Mouse (Mus musculus) right cerebral cortex, postnatal 36 days (tissue): ENCODE data around the gene Cysltr1.

ENCODE experiments used
- DNase-seq, 2 experiments: peaks; one replicate each; pipeline ENCODE4 v3.0.0; 2022; ENCODE audit warnings: low spot score in 2 of 2, mixed read lengths in 1 of 2

Gene Cysltr1

DNA sequence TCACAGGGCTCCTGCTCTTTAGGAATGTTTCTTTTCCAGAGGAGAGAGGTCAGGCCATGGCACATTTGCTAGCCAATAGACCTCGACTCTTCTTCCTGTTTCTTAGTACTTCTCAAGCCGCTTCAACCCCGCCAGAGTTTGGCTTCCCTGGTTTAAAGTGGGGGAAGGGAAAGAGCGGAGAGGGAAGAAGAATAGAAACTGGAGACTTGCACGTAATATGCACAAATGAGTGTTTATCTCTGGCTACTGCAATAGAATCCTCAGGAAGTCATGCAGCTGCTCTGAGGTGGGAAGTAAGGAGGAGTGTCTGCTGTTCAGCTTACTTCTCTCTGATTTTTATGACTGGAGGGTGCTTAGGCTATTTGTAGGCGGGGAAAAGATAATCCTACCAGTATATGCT, at the start of gene Cysltr1:
Gene Cysltr1 (minus strand): TSS at position 294 of the 400 bp plus-strand sequence.
- no peak for DNase-seq

DNA sequence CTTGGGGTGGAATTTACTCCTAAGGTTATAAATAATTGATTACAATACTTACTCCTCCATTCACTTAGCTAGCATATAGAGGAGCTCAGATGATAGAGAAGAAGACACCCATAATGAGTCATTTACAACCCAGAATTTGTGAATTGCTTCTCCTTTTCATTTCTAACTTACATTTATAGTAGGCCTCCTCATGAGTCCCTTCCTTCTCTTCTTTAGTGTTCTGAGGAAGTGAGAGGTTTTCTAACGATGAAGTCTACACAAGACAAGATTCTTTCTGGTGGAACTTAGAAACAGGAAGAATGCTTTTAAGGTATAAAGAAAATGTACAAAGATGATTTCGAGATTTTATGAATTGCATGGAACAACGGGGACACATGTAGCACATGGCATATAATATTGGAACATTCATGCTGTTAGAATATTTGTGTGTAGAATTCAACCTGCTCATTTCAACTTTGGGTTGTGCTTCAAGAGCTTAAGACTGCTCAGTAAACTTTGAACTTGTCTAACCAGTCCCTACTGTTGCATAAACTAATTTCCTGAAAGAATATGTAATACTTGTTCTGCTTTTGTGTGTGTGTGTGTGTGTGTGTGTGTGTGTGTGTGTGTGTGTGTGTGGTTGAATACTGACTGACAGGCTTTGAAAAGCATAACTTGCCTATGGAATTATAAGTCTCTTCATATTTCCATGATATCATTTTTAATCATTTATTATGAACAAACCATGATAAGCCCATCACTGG, 31.5 kb upstream of the Cysltr1 start:
- DNase-seq = no peak

DNA sequence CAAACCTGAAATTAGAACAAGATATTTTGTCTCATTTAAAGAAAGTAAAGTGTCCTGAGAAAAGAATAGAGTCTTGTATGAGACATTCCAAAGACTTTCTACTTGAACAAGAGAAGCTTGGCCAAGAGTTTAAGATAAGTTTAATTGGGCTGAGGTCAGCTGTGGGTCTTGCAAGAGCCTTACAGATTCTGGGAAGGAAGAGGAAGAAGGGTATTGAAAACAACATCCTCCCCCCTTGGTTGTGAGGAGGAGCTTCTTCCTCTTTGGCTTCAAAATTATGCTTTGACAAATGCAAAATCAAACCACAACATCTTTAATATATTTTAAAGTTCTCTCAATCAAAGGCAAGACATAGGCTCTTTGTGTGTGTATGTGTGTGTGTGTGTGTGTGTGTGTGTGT, 30.1 kb upstream of the Cysltr1 start:
- DNase-seq = no peak

DNA sequence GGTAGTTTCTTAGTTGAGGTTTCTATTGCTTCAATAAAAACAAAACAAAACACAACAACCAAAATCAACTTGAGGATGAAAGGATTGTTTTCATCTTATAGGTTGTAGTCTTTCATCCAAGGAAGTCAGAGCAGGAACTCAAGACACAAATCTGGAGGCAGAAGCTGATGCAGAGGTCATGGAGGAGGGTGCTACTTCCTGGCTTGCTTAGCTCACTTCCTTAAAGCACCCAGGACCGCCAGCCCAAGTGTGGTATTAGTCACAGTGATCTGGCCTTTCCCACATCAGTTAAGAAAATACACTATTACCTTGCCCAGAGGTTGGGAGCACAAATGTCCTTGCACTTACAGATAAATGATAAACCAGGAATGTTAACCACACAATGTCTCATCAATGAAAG, 25.0 kb upstream of the Cysltr1 start:
- DNase-seq = no peak

DNA sequence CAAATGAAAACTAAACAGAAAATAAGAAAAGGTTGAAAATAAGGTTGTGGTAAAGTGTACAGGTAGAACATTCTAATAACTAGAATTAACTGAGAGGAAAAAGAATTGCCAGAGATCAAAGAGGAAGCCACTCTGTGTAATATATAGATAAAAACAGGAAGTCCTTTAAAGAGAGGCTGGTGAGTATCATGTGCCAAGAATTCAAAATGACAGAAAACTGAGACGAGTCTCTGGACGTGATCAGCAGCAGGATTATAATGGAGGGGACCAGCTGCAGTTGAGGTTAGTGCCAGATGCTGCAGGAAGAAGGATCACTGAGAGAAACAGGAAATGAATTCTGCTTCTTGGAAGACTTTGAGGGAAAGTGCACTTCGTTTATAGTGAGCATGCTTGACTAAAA, 20.2 kb upstream of the Cysltr1 start:
- DNase-seq = no peak

DNA sequence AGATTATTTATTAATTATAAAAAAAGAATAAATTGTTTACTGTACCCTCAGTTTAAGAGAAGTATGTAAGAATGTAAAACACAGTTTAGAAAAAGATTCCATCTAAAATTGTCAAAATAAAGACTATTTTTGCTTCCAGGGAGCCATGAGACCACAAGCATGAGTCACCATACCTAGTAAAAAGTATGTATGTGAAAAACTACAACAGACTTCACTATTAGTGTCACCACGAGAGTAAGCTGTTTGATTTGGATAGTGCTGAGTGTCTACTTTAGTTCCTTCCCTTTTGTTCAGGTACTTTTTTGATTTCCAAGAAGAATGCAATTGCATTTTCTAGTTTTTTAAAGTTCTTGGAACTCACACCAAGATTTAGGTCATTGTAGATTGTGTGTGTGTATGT, 19.0 kb upstream of the Cysltr1 start:
- DNase-seq = no peak

DNA sequence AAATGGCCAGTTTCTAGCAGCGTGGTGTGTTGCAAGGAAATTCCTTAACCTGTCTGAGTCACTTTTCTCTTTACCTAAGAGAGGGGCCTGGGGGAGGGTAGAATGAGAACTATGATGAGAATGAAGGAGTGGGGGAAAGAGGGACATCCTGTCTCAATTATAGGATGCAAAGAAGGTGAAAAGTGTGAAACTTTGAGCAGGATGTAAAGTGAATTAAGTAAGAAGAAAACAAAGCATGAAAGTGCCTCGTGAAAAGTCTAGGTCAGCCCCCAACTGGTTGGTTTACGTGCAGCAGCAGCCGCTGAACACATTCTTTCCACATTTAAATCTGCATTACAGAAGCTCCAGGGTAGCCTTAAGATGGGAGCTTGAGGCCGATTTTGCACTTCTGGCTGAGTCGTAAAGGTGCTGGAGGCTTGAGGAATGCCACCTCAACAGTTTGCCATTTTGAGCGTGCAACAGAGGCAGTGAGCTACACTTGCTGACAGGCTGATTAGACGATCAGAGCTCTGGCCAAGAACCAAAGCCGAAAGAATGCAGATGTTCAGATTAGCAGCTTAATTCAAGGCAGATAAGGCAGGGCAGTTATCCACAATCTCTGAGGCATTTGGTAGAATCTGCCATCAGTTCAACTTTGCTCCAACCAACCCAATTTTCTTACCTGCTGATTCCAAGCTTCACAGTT, 763 bp downstream of the Cysltr1 start:
- DNase-seq = no peak

DNA sequence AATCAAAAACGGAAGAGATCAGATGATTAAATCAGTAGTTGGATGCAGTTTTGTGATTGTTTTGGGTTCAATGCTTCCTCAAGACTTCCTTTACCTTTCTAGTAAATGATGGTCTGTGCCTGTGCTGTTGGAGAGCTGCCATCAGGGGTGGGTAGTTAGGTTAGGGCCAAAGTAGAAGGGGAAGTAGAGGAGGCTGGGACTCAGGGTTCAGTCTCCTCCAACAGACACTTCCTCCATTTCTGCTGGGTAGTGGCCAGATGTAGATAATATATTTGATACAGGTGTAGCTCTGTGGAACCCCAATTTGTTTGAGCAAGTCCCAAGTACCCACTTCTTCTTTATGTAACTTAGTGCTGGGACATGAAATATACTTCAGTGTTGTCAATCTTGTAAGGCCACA, 7.6 kb downstream of the Cysltr1 start:
- no peak for DNase-seq

DNA sequence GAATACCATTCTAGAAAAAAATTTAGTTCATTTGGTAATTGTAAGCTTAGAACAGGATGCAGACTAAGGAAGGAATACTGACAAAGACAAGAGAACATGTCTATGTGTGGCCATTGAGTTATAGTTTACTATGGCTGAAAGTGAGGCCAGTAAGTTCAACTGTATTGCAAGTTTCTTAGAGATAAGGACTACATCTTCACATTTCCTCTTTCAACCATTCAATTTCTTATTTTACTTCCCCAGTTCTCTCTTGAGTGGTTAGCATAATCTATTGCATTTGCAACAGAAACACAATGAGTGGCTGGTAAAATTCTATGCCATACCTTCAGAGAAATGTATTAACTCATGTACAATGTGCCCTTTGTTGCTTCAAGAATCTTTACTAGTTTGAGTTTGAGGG, 9.6 kb downstream of the Cysltr1 start:
- DNase-seq = no peak

DNA sequence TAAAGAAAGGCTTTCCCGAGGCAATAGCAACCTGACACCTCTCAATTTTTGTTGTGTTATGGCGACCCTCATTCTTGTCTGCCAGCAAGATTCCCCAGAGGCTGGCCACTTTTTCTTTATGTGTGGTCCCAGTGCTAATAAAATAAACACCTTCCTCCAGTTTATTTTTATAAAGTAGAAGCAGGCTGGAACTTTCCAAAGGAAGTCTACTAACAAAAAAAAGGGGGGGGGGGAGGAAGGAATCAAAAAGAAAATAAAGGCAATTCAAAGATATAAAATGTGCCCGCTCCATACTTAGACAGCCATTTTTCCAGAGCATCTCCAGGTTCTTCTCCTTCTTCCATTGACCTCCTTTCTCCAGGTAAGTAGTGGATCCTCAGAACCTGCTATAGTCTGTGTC, 20.6 kb downstream of the Cysltr1 start, which contains the start of gene Gm5127:
Gene Gm5127 (plus strand): TSS at position 301 of the 400 bp plus-strand sequence.
- DNase-seq = no peak

DNA sequence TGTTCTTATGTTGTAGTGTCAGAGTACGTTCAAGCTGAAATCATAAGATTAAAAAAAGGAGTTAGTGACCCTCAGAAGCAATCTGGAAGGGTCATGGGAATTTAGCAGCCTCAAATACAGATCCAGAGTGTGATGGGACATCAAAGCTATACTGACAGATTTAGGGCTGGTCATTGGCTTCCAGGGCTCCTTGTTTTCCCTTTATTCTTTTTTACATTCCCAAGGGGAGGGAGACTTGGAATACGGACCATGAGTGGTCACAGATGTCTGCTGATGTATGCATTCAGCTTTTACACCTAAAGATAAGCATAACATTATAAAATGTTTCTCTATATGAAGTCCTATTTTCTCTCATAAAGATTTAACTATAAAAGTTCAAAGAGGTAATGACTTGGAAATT, 21.3 kb downstream of the Cysltr1 start:
- no peak for DNase-seq

DNA sequence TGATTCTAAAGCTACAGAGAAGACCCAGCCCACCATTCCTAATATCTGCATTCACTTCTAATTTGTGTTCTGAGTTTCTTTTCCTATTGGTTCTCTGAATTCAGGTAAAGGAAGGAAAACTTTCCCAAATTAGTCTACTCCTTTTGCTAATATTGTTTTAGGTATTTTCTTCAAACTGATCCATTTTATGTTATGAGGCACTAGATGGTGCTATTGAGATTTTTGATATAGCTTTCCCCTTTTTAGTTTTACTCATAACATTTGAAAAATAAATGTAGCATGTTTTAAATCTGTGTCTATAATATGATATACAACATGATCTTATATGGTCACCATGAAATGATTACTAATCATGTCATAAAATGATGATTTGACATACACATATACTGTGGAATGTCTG, 23.1 kb downstream of the Cysltr1 start:
- DNase-seq = no peak

DNA sequence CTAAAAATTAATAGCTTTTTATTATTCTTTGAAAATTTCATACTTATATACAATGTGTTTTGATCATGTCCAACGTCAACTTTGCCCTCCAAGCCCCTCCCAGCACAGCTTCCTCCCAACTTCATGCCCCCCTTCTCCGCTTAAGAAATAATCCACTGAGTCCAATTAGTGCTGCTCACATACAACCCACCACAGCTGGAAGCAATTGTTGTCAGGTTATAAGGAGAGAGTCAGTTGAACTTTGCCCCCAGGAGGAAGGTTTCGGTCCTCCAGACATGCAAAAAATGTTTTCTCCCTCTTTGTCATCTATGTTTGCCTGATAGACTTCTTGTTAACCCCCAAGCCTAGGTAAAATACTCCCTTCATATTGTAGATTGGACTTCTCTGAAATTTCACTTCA, 24.5 kb downstream of the Cysltr1 start:
- DNase-seq = no peak

DNA sequence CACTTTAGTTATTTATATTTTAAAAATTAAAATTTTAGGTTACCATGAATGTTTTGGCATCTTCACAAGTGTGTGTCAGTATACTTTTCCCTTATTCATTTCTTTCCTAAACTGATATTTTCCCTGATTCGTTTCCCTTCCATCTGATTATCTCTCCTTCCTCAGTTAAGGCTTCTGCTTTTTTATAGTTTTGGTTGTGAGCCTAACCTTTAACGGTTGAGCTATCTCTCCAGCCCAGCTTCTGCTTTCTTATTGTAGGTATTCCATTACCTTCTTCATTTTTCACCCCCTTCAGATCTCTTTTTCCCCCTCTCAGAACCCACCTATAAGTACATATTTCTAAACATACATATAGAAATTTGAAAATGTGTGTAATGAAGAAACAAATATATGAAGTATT, 48.0 kb downstream of the Cysltr1 start:
- no peak for DNase-seq

DNA sequence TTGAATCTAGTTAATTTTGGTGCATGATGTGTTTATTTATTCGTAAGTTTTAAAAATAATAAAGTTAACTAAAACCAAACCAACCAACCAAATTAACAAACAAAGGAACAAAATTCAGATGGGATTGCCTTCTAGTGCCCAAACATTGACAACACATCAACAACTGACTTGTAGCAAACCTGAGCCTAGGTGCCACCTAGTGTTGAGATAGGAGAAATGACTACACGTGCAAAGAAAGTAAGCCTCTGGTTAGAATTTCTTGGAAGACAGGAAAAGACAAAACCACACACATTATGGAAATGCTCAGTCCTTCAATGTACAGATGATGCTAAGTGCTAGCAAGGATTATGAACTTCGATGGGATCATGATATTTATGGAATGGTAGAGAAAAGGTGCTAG, 67.1 kb downstream of the Cysltr1 start:
- no peak for DNase-seq
